Mouse (Mus musculus) urinary bladder, postnatal 10 days (tissue): ENCODE results near the gene Sec62.
A peak's percentile ranks its signal among the peaks of the same experiment; 100 is the strongest.

ENCODE experiments used
- DNase-seq: peaks from one replicate; pipeline ENCODE4 v3.0.0; 2022; ENCODE audit warnings: low spot score

Gene Sec62

DNA sequence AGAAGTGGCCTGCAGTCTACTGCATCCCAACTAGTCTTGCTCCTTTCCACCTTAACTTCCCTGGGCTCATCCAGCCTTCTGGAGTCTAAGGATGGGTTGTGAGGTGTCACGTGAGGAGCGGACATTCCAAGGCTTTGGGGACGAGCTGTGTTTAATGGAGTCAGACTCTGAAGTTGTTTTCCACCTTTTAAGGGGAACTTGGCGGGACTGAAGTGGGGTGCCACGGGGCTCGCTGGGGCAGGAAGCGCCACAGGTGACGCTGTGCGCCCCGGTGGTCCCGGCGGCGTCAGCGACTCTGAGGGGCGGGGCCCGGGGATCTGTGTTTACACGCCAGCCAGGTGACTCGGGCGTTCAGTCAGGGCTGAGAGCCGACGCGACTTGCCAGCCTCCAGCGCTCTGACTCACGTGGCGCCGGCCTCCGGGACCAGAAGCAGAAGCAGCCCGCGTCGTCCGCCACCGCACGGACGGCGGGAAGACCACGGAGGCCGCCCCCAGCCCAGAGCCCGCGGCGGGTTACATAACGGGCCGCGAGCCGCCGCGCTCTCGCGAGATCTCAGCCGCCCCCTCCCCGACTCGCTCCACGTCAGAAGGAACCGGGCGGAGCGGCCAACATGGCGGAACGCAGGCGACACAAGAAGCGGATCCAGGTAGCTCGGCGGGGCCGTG is at the start of gene Sec62:
Sec62 (plus strand) TSS at position 139 of the 666 bp plus-strand sequence.
- peak; percentile 79 for DNase-seq

GRCm38 (mm10) chr3:30742891-30743290 is 49.8 kb upstream of the Sec62 start:
- DNase-seq: no peak

DNA sequence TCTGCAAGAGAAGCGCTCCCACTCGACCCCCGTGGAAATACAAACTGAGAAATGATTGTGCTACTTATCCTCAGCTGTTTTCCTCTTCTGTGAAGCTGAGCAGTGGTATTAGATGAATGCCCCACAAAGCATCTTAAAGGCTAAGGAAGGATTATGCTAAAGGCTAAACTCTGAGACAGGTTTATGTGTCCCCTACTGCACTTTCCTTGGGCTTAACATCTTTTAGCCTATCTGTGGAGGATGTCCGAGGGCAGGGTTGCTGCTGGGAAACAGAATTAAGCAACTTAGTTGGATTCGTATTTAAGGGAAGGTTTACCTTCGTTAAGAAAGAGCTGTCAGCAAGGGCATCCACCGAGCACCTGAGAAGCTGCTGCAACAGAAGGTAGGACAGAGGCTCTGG is 46.7 kb upstream of the Sec62 start, which contains the start of gene Samd7:
Samd7 (plus strand) TSS at position 288 of the 400 bp plus-strand sequence.
- DNase-seq: no peak

DNA sequence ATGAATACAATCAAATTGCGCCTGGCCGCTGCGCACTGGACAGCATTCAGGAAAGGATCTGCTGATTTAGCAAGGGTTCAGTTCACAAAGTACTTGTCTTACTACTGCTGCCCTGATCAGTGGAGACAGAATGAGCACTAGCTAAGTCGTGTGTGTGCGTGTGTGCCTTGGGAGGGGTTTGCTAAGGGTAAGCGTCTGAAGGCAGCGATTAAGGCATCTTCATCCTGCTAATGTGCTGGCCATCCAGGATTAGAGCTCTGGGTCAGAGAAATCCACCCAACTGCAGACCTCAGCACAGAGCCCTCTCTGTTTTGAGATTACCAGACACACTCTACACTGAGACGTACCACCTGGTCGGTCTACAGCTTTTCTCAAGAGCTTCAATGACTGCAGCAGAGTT is 44.4 kb upstream of the Sec62 start:
- DNase-seq: no peak

DNA sequence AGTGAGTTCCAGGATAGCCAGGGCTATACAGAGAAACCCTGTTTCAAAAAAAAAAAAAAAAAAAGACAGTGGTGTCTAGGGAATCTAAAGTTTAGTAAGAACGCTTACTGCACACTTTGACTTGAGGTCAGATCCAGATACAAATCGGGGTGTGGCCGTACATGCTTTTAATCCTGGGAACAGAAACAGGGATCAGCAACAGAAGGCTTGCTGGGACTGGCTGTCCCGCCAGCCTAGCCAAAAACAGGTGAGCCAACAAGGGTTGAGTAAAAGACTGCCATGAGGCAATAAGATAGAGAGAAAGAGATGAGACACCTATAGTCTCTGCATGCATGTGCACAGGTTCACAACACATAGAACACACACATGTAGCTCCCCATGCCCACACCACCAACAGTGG is 38.0 kb upstream of the Sec62 start:
- no peak for DNase-seq

GRCm38 (mm10) chr3:30764877-30765276 is 27.8 kb upstream of the Sec62 start:
- no peak for DNase-seq

DNA sequence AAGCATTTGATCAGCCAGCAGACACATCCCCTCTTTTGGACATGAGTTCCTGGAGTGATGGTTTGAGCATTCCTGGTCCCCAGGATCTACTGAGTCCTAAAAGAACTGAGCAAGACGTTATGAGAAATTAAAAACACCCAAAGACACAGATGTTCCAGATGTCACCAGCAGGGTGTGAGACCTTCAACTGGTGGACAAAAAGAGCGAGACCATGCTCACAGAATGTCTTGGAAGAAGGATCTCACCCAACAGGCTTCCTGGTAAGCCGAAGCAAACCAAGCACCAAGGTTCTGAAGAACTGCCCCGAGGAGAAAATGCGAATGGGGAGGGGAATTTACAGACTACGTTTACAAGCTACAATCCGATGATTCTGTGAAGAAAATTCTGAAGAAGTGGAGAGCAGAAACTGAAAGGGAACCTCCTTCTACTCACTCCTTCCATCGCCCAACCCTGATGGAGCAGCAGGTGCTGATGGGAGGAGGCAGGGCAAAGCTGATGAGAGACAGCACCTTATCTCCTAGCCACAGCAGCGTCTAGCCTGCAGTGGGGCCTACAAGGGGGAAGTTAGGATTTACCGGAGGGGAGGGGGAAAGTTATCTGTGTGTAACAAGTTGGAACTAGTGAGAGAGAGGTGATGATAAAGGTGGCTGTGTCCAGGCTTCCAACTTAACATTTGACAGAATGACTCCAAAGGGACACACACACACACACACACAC is 27.2 kb upstream of the Sec62 start:
- DNase-seq: no peak

DNA sequence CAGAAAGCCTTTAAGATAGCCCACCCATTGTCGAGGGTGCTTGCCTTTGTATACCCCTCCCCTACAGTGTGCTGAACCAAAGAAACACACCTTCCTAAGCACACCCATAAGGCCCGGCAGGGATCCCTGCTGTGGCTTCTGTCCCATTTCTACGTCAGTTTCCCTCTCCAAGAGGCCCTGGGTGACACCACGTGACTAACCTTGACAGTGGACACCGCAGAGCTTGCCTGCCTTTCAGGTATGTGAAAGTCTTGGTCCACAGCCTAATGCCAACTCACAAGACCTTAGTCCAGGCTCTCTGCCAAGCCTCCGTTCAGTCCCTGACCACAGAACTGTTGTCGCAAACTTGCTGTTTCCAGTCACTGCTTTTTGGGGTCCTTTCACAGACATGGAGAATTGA is 26.5 kb upstream of the Sec62 start:
- no peak for DNase-seq

GRCm38 (mm10) chr3:30767271-30767670 is 25.4 kb upstream of the Sec62 start:
- no peak for DNase-seq

DNA sequence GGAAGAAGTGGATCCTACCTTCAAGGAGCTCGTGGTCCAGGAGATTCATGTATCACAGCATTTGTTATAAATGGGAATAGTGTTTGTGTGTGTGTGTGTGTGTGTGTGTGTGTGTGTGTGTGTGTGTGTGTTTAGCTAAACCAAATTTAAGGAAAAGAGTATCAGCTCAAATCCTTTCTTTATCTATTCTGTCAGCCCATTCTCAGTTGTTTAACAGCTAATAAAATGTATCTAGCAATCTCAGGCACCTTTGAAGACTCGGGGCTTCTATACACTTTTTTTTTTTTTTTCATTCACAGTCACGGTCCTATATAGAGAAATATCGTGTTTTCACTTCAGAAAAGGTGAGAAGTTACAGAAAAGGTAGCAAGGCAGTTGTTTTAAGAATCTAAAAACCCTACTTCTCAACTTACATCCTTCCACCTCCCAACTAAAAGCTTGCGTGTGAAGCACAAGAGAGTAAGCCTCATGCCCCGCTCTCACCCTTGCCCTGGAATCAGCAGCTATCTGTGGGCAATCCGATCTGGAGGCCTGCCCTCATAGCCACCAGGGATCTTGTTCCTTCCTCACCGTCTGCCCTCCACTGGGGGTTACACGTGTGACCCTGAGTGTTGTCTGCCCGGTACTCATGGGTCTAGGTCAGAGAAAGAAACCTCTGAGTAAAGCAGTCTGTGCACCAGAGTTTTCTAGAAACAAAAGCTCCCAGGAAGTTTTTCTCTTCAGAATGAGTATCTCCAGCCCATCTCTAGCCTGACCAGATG is 22.7 kb upstream of the Sec62 start:
- no peak for DNase-seq

DNA sequence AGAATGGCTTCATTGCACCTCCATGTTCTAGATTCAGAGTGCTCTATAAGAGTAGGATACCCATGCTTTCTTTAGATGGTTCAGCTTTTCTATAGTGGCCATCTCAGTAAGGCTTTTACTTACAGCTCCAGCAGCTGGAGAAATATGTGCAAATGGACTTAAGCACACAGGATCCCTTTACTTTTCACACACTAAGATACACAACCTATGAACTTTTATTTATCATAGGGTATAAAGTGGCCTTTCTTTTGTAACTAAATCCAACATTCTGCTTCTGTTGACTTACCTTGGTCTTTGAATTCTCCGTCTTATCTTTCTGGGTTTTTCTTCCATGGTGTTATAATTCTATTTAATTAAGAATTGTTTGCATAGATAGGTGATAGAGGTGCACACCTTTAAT is 21.1 kb upstream of the Sec62 start:
- no peak for DNase-seq

- DNase-seq: no peak
These were observed 20.0 kb upstream of the Sec62 start for GRCm38 (mm10) chr3:30772631-30773030.

GRCm38 (mm10) chr3:30774677-30775076 is 18.0 kb upstream of the Sec62 start:
- DNase-seq: no peak

GRCm38 (mm10) chr3:30777984-30778383 is 14.7 kb upstream of the Sec62 start:
- no peak for DNase-seq

DNA sequence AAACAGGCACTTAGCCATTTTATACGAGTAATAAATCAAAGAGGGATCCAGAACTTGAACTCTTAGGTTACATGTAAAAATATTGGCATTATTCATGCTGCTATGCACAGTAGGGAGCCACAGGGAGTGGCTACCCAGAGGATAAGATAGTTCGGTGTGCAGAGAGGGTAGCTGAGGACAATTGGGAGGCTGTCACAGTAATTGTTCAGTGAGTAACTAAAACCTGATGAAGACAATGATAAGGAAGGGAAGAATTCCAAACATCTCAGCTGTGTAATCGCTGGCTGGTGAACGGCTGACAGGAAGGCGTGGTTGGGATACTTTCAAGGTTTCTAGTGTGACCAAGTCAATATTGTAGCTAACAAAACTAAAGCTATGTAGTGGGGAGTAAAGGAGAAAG is 4.1 kb upstream of the Sec62 start:
- no peak for DNase-seq

DNA sequence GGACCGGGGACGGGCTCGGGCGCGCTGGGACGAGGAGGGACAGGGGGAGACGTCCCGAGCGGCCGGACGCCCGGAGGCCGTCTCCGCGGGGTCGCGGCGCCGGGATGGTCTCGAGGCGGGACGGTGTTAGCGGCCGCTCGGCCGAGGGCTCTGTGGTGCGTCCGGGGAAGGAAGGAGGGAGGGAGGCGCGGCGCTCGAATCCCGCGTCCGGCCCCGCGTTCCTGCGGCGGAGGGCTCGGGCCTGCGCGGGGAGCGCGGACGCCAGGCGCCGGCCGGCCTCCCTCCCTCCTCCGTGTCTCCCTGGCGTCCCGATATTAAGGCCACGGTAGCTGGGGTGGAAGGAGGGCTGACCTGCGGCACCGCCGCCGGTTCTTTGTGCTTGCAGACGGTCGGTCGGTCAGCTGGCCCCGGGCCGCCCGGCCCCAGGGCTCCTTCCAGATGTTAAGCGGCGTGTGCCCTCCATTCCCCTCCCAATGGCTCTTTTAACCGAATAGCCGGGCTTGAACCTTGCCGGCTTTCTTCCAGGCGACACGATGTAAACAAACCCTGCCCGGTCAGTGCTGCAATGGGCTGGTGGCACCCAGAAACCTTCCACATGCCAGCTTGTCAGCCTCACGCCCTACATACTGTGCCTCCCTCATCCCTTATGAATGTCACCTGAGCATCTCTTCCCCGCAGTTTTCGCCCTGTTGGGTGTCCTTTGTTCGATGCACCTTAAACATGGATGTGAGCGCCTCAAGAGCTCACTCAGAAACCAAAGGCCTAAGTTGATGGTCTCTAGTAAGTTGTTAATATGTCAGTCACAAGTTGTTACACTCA is 937 bp downstream of the Sec62 start:
- DNase-seq: no peak

- no peak for DNase-seq
These were observed 9.5 kb downstream of the Sec62 start for GRCm38 (mm10) chr3:30802171-30802570.

GRCm38 (mm10) chr3:30812881-30813280 is 20.2 kb downstream of the Sec62 start:
- no peak for DNase-seq

- DNase-seq: no peak
These were observed 26.0 kb downstream of the Sec62 start for GRCm38 (mm10) chr3:30818630-30819125.

- DNase-seq: no peak
These were observed 29.5 kb downstream of the Sec62 start for GRCm38 (mm10) chr3:30822163-30822562.

DNA sequence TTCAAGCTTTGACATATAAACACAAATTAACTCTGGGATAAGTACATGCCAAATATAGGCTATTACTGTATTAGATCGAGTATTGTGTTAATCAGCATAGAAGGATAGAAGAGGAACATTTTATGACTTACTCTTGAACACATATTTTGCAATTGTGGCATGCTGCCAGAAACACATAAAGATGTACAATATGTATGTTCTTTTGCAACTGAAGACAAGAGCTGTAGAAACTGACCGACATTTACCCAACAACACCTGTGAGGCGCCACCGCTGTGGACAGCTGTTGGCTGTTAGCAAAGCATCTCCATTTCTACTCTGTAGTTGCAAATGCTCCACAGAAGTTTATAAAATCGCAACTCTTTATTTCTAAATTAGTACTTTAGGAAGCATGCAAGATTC is 33.4 kb downstream of the Sec62 start:
- no peak for DNase-seq
